Mouse (Mus musculus) left cerebral cortex, postnatal 10 days (tissue): ENCODE results near the gene Ccdc71. TPM values are rescaled to one million over a fixed set of nuclear protein-coding genes. Genes with fewer than 3 reads are reported as not detected.
A peak's percentile ranks its signal among the peaks of the same experiment; 100 is the strongest.

Experiments used
- DNase-seq, 2 experiments: peaks; one replicate each; pipeline ENCODE4 v3.0.0; 2021 to 2022; ENCODE audit warnings: low spot score in 2 of 2, mixed read lengths in 1 of 2; ENCODE audit errors: extremely low spot score in 1 of 2
- intact Hi-C: fragments of 180-260 bp; cut with DNase I; formaldehyde crosslinking; loops from one replicate; pipeline ENCODE4 v1.15.1; 2025
- total RNA-seq, 2 experiments: library from RNA; stranded (reverse); gene quantifications; 2 replicates each; pipeline ENCODE4 v1.2.3; 2021

The Ccdc71 gene
- total RNA-seq, 2 experiments from 2014 or later, result 38.7 to 39.6 TPM

DNA sequence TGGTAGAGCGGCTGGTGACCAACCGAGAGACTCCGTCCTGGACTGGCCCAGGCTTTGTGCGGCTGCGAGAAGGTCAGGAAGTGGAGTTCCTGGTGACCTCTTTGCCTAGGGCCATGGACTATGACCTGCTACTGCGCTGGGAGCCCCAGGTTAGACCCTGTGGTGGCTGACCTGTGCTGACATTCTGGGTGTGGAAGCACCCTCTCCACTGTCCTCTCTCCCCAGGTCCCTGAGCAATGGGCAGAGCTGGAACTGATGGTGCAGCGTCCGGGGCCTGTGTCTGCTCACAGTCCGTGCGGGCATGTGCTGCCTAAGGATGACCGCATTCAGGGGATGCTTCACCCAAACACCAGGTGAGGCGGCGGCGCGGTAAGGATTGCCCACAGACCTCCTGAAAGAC lies 23.7 kb downstream of the Ccdc71 start:
- intact Hi-C loops, result no loop called here
- no peak for DNase-seq

DNA sequence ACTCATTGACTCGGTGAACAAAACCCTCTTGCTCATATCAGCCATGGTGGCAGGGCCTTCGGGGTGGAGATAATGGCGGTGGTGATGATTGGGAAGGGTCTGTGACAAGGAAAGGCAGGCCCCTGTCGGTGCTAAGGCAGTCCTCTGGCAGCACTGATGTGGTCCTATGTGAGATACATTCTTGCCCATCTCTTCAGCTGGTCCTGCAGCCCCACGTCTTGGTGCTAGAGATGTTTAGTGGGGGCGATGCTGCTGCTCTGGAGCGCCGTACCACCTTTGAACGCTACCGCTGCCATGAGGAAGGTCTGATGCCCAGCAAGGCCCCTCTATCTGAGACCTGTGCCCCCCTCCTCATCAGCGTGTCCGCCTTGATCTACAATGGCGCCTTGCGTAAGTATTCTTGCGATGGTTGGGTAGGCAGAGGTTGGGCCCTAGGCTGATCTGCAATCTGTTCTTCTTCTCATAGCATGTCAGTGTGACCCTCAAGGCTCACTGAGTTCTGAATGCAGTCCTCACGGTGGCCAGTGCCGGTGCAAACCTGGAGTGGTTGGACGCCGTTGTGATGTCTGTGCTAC lies 25.1 kb downstream of the Ccdc71 start:
- peak in 1 of 2 experiments; percentile 10 for DNase-seq
- intact Hi-C loops, result no loop called here

DNA sequence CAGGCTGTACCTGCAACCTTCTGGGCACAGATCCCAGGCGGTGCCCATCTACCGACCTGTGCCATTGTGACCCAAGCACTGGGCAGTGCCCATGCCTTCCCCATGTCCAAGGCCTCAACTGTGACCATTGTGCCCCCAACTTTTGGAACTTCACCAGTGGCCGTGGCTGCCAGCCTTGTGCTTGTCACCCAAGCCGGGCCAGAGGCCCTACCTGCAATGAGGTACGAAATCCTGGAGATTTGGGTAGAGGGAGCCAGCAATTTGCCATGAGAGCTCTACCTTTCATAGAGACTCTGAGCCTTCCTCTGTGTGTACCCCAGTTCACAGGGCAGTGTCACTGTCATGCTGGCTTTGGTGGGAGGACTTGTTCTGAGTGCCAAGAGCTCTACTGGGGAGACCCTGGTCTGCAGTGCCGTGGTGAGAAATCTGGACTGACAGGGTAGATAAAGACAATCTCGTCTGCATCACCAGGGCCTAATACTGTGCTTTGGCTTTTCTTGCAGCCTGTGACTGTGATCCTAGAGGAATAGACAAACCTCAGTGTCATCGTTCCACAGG lies 26.7 kb downstream of the Ccdc71 start:
- intact Hi-C loops, result no loop called here
- no peak for DNase-seq

DNA sequence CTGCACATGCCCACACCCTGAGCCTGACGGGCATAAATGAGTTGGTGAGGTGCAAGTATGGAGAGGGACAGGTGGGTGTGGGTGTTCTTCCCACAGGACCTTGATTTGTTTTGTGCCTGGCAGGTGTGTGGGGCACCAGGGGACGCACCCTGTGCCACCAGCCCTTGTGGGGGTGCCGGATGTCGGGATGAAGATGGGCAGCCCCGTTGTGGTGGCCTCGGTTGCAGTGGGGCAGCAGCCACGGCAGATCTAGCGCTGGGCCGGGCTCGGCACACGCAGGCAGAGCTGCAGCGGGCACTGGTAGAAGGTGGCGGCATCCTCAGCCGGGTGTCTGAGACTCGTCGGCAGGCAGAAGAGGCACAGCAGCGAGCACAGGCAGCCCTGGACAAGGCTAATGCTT lies 28.1 kb downstream of the Ccdc71 start:
- peak in 1 of 2 experiments; percentile 19 for DNase-seq
- intact Hi-C loops, result no loop called here

DNA sequence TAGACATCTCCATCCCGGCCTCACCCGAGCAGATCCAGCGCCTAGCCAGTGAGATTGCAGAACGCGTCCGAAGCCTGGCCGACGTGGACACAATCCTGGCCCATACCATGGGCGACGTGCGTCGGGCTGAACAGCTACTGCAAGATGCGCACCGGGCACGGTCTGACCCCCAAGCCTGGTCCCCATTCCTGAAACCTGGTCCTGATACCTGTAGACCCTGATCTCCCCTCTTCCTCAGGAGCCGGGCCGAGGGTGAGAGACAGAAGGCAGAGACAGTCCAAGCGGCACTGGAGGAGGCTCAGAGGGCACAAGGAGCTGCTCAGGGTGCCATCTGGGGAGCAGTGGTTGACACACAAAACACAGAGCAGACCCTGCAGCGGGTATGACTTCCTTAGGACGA lies 28.9 kb downstream of the Ccdc71 start:
- intact Hi-C loops, result no loop called here
- peak in 1 of 2 experiments; percentile 41 for DNase-seq

DNA sequence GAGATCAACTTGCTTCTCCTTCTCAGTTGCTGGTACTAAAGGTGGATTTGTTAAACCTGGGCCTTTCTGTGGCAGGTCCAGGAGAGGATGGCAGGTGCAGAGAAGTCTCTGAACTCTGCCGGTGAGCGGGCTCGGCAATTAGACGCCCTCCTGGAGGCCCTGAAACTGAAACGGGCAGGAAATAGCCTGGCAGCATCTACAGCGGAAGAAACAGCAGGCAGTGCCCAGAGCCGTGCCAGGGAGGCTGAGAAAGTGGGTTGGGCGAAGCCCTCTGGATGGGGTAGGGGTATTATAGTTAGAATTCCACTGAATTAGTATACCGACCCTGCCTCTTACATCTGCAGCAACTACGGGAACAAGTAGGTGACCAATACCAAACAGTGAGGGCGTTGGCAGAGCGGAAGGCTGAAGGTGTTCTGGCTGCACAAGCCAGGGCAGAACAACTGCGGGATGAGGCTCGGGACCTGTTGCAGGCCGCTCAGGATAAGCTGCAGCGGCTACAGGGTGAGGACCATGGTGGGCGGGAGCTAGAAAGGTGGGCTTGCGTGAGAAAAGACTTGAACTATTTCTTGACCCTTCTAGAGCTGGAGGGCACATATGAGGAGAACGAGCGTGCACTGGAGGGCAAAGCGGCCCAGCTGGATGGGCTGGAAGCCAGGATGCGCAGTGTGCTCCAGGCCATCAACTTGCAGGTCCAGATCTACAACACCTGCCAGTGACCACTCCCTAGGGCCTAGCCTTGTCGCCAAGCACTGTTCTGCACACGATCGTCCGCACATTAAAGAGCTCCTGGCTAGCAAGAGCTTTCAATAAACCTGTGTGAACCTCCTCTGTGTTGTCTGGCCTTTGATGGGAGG lies 29.6 kb downstream of the Ccdc71 start:
- intact Hi-C loops, result no loop called here

DNA sequence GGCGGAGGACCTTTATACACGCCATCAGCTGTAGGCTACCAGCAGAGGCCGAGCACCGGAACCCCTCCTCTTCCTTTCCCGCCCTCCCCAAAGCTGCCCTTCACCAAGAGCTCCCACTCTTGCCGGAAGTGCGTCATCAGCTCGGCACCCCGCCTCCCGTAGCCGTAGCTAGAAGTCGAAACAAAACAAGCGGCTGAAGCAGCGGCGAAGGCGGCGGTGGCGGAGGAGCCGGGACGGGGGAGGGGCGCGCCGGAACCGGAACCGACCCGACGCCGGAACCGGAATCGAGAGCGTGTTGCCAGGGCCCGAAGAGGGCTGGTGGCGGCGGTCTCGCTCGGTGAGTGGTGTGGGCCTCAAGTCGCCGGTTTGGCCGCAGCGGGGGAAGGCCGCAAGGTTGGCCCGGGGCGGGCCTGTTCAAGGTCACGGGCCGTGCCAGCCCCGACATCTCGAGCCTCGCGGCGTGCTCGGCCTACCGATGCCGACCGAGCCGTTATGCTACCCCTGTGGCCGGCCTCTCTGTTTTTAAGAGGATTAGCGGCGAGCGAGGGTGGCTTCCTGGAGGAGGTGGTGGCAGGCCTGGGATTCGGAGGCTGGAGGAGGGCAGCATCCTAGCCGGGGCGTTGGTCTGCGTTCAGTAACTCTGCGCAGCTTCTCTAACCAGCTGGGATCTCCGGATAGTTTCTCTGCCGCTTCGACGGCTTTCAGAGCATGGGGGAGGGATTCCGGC lies 30.4 kb downstream of the Ccdc71 start, which contains the start of gene Usp19:
Gene Usp19 (plus strand): TSS at position 44 of the 727 bp plus-strand sequence.
- intact Hi-C loops, result no loop called here
- peak; percentile 95 to 97 for DNase-seq

More for the DNA sequence above, 29.6 kb downstream of the Ccdc71 start:
- peak in 1 of 2 experiments; percentile 32 for DNase-seq

DNA sequence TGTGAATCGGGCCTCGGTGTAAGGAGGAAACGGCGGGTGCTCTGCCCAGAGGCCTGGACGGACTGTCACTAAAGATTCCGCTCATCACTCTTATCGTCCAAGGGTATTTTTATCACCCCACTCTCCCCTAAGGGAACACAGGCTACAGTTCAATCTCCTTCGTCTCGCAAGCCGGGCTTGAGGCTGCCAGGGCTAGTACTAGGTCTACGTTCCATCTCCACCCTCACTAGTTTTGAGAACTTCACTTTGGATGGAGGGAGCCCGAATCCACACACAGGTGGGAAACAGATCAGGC lies 30.9 kb downstream of the Ccdc71 start:
- no peak for DNase-seq
- intact Hi-C loops, result no loop called here

DNA sequence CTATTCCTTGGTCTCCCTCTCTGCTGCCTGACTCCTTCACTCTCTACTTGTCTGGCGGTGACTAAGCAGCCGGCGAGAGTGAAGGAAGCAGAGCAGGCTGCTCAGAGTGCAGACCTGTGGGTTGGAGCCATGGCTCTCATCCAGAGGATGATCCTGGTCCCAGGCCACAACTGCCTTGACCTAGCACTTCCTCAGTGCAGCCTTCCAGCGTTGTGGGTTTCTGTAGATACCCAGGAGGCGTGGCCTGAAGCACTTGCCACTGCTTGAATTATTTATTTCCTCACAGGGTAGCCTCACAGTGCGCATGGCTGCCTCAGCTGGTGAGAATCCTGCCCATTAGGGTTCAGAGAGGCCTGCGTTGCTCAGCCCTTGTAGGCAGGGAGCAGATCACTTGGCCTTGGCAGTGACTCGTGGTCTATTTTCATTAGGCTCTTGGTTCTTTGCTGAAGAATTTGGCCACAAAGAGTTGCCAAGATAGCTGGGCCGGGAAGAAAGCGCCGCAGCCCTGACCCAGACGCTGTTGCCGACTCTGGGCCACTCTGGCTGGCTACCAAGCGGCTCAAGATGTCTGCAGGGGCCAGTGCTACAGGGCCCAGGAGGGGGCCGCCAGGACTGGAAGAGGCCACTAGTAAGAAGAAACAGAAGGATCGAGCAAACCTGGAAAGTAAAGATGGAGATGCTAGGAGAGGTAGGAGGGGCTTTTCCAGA lies 31.9 kb downstream of the Ccdc71 start:
- peak in 1 of 2 experiments; percentile 51 for DNase-seq
- intact Hi-C loops, result no loop called here

DNA sequence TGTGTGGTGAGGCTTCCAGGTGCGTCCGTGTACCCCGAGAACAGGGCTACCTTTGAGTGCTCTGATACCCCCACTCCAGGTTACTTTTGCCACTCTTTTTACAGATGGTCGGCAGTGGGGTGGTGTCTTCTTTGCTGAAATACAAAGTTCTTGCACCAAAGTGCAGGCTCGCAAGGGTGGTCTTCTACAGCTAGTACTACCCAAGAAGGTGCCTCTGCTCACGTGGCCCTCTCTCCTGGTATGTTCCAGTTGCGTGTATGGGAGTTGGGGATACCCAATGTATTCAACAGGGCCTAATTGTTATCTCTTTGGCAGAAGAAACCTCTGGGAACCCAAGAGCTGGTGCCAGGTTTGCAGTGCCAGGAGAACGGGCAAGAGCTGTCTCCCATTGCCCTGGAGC lies 32.9 kb downstream of the Ccdc71 start:
- DNase-seq, result no peak
- intact Hi-C loops, result no loop called here

DNA sequence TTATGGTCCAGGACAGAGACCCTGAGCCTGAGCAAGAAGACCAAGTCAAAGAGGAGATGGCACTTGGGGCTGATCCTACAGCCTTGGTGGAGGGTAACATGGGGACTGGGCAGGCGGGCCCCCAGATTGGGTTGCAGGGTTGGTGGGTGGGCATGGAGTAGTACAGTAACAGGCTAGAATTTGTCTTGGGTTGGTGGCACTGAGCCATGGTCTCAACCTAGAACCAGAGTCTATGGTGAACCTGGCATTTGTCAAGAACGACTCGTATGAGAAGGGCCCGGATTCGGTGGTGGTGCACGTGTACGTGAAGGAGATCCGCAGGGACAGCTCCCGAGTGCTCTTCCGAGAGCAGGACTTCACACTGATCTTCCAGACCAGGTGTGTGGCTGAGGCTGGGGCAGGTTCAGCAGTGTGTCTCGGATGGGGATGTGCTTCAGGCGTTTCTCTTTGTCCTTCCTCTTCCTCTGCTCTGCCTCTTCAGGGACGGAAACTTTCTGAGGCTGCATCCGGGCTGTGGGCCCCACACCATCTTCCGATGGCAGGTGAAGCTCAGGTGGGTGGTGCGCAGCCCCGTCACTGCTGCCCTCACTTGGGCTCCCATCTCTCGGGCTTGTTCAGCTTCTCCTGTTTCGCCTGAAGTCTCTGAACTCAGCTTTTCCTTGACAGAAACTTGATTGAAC lies 34.0 kb downstream of the Ccdc71 start:
- no peak for DNase-seq
- intact Hi-C loops, result no loop called here

DNA sequence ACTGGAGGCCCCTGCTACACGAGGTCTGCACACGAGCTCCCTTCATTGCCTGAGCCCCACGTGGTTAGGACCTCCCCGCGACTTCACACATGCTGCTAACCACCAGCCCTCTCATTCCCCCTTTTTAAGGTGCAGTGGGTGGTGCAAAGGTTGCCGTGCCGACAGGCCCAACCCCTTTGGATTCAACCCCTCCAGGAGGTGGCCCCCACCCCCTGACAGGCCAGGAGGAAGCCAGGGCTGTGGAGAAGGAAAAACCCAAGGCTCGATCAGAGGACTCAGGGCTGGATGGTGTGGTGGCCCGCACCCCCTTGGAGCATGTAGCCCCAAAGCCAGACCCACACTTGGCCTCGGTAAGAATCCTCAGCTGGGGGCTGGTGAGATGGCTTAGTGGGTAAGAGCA lies 34.6 kb downstream of the Ccdc71 start:
- intact Hi-C loops, result no loop called here
- DNase-seq, result no peak

DNA sequence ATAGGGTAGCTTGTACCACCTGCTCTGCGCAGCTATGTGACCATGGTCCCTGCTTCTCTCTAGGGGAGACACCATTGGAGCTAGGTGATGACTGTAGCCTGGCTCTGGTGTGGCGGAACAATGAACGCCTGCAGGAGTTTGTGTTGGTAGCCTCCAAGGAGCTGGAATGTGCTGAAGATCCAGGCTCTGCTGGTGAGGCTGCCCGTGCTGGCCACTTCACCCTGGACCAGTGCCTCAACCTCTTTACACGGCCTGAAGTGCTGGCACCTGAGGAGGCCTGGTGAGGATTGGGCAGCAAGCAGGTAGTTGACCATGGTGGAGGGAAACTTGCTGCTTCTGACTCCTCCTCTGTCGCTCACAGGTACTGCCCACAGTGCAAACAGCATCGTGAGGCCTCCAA lies 38.9 kb downstream of the Ccdc71 start:
- intact Hi-C loops, result no loop called here
- DNase-seq, result no peak

DNA sequence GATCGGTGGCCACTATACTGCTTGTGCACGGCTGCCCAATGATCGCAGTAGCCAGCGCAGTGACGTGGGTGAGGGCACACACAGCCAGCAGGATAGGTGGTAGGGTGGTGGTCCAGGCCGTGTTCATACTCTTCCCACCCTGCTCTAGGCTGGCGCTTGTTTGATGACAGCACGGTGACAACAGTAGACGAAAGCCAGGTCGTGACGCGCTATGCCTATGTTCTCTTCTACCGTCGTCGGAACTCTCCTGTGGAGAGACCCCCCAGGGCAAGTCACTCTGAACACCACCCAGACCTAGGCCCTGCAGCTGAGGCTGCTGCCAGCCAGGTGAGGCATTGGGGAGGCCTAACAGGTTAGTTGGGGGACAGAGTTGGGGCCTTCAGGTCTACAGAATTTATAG lies 39.6 kb downstream of the Ccdc71 start:
- intact Hi-C loops, result no loop called here
- peak in 1 of 2 experiments; percentile 20 for DNase-seq

DNA sequence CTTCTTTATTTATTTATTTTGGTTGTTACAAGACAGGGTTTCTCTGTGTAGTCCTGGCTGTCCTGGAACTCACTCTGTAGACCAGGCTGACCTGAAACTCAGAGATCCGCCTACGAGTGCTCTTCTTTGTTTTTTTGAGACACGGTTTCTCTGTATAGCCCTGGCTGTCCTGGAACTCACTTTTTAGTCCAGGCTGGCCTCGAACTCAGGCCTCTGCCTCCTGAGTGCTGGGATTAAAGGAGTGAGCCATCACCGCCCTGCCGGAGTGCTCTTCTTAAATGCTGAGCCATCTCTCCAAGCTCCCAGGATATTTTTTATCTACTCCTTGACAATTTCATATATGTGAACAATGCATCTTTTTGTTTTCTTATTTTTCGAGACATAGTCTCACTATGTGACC lies 46.6 kb downstream of the Ccdc71 start:
- no peak for DNase-seq
- intact Hi-C loops, result no loop called here

DNA sequence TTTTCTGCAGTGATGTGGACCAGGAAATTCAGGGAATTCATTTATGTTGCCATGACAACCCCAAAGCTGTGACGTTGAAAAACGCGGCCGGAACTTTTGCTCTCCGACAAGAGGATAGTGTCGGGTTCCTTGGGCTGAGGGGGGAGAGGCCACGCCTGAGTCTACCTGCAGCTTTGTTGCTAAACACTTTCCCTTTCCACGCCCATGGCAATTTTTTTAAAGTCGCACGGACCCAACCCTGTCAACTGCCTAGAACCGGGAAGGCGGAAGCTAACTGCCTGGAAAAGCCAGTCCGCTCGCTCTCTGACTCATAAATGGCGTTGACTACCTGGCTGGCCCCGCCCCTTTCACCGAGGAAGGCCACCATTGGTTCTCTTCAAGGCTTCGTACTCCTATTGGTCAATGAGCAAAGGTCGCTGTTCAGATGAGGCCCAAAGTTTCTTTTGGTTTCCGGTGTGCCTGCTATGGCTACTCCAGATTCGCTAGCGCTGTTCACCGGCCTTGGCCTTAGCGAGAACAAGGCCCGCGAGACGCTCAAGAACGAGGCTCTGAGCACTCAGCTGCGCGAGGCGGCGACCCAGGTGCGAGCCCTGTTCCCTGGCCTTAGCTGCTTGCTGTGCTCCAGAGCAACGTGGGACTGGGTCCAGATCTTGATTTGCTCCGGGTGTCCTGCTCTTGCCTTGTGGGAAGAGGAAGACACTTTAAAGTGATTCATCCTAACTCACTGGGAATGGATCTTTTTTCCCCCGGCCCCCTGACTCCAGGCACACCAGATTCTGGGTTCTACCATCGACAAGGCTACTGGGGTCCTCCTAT lies 47.5 kb downstream of the Ccdc71 start, which contains the start of gene Qars:
Gene Qars (plus strand): TSS at position 88 of the 816 bp plus-strand sequence.
- intact Hi-C loops, result no loop called here

DNA sequence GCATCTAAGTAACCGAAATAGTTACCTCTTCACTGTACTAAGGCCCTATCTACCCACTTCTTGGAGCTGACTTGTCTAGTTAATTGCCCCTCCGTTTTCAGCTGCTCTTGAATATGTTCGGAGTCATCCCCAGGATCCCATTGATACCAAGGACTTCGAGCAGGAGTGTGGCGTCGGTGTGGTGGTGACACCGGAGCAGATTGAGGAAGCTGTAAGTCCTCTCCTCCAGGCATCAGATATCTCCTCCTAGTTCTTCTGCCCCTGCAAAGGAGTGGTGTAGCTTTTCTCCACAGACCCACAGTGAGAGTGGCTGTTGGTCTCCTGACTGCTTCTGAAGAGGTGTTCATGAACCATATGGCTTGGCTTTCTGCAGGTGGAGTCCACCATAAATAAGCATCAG lies 48.4 kb downstream of the Ccdc71 start:
- no peak for DNase-seq
- intact Hi-C loops, result no loop called here

More for the DNA sequence above, 47.5 kb downstream of the Ccdc71 start, which contains the start of gene Qars:
- DNase-seq, result peak; percentile 94 to 96
